Mouse (Mus musculus) lung, embryonic 14.5 days (tissue): ENCODE measurements around the gene Prickle4. TPM values are rescaled to one million over a fixed set of nuclear protein-coding genes. Genes with fewer than 3 reads are reported as not detected.

Source experiments
- ATAC-seq: fragments of 200-750 bp; cut with Nextera tagmentation; 2 replicates; pipeline ENCODE4 v1.8.0; 2017; ENCODE audit warnings: mild to moderate bottlenecking, moderate TSS enrichment, moderate library complexity; ENCODE audit not compliant: insufficient read depth
- DNase-seq: peaks from one replicate; pipeline ENCODE4 v3.0.0-alpha.2; 2015
- H3K27ac ChIP-seq: fragments of 300-500 bp; sonication (generic); 2 replicates; pipeline ENCODE4 v1.5.1; 2014; ENCODE audit warnings: low read depth, mild to moderate bottlenecking, moderate library complexity
- H3K27me3 ChIP-seq: fragments of 300-500 bp; sonication (generic); 2 replicates; pipeline ENCODE4 v1.6.1; 2014; ENCODE audit warnings: low read length, control low read depth; ENCODE audit not compliant: insufficient read depth
- H3K36me3 ChIP-seq: fragments of 300-500 bp; sonication (generic); 2 replicates; pipeline ENCODE4 v1.6.1; 2014; ENCODE audit warnings: control low read depth; ENCODE audit not compliant: insufficient read depth
- H3K4me1 ChIP-seq: fragments of 300-500 bp; sonication (generic); 2 replicates; pipeline ENCODE4 v1.6.1; 2014; ENCODE audit warnings: antibody characterized with exemption, control low read depth; ENCODE audit not compliant: insufficient read depth
- H3K4me2 ChIP-seq: fragments of 300-500 bp; sonication (generic); 2 replicates; pipeline ENCODE4 v1.6.1; 2014; ENCODE audit warnings: mild to moderate bottlenecking
- H3K4me3 ChIP-seq: fragments of 300-500 bp; sonication (generic); 2 replicates; pipeline ENCODE4 v1.5.1; 2014; ENCODE audit warnings: low read depth, low read length
- H3K9ac ChIP-seq: fragments of 300-500 bp; sonication (generic); 2 replicates; pipeline ENCODE4 v1.6.1; 2014
- H3K9me3 ChIP-seq: fragments of 300-500 bp; sonication (generic); 2 replicates; pipeline ENCODE4 v1.6.1; 2016; ENCODE audit warnings: low read depth, low read length, control low read depth
- CTCF ChIP-seq: IDR thresholded peaks from 2 replicates; pipeline ENCODE4 v1.5.1; 2016; ENCODE audit warnings: antibody characterized with exemption, low read depth
- WGBS: fragments of 180-500 bp; shearing (Covaris S2); extraction: QIAGEN DNeasy Blood & Tissue Kit; methylation state at CpG from one replicate; pipeline ENCODE4 v1.1.7; 2014; 5-methylcytosine and 5-hydroxymethylcytosine counted together
- polyA plus RNA-seq: library from polyadenylated mRNA; unstranded; fragments of >200 nt; fragmentation: Nextera tagmentation; extraction: Ambion mirVana; gene quantifications from 2 replicates; pipeline ENCODE4 v1.2.1, GENCODE M21; 2014

The Prickle4 gene
- polyA plus RNA-seq, 1 experiment from 2014 or later: not detected

GRCm38 (mm10) chr17:47695337-47695710 is 788 bp upstream of the Prickle4 start:
- H3K27ac ChIP-seq: peak overlapping the region; percentile 51; the same call in 1 of the 2 replicates
- H3K4me1 ChIP-seq: peaks cover 3% of the 10 kb centered on the region; the same call in 1 of the 2 replicates
- TF ChIP-seq CTCF: no peak
- peak overlapping the region; percentile 73 for H3K4me2 ChIP-seq
- DNase-seq (peak; percentile 42), ATAC-seq (no peak; the same call in 1 of the 2 replicates)
- peak overlapping the region; percentile 71 for H3K4me3 ChIP-seq
- H3K36me3 ChIP-seq: 0 out of 2 replicates have a peak, but pooled peaks cover 7% of the 10 kb centered on the region
- H3K27me3 ChIP-seq: no peaks in the 10 kb centered on the region
- WGBS: 0% methylated on average over 15 of the region's 23 CpGs
- H3K9ac ChIP-seq: peak overlapping the region; percentile 79
- no peaks in the 10 kb centered on the region for H3K9me3 ChIP-seq

DNA sequence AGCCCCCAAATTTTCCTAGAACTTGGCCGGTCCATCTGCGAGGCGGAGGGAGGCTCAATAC is 264 bp downstream of the Prickle4 start, which contains the start of gene Gm21981:
TSS of gene Gm21981 (minus strand) at position 14 of the 61 bp plus-strand sequence.
- 0% methylated on average over 3 of the region's 3 CpGs for WGBS
- peaks cover 3% of the 10 kb centered on the region; the same call in 1 of the 2 replicates for H3K4me1 ChIP-seq
- peak within 1 kb of the TSS; percentile 54; the same call in 1 of the 2 replicates for H3K27ac ChIP-seq
- peak within 1 kb of the TSS; percentile 73 for H3K4me2 ChIP-seq
- no peaks in the 10 kb centered on the region for H3K27me3 ChIP-seq
- ATAC-seq (no peak), DNase-seq (no peak)
- H3K9ac ChIP-seq: peak within 1 kb of the TSS; percentile 79
- peak within 1 kb of the TSS; percentile 71 for H3K4me3 ChIP-seq
- 0 out of 2 replicates have a peak, but pooled peaks cover 7% of the 10 kb centered on the region for H3K36me3 ChIP-seq
- no peak for TF ChIP-seq CTCF
- no peaks in the 10 kb centered on the region for H3K9me3 ChIP-seq

- H3K9ac ChIP-seq: peak overlapping the region; percentile 79
- H3K4me2 ChIP-seq: peak overlapping the region; percentile 73
- peaks cover 3% of the 10 kb centered on the region; the same call in 1 of the 2 replicates for H3K4me1 ChIP-seq
- DNase-seq (no peak), ATAC-seq (no peak)
- H3K36me3 ChIP-seq: 0 out of 2 replicates have a peak, but pooled peaks cover 7% of the 10 kb centered on the region
- no peaks in the 10 kb centered on the region for H3K9me3 ChIP-seq
- WGBS: 31% methylated on average over 13 of the region's 13 CpGs
- no peak overlapping the region for H3K27ac ChIP-seq
- no peak for TF ChIP-seq CTCF
- peak overlapping the region; percentile 71 for H3K4me3 ChIP-seq
- H3K27me3 ChIP-seq: no peaks in the 10 kb centered on the region
These were observed 680 bp downstream of the Prickle4 start for GRCm38 (mm10) chr17:47693671-47694441.

- ATAC-seq (no peak), DNase-seq (no peak)
- no peaks in the 10 kb centered on the region for H3K27me3 ChIP-seq
- H3K9me3 ChIP-seq: no peaks in the 10 kb centered on the region
- H3K36me3 ChIP-seq: peaks cover 3% of the 10 kb centered on the region; the same call in 1 of the 2 replicates
- no peak overlapping the region for H3K4me2 ChIP-seq
- no peak overlapping the region for H3K4me3 ChIP-seq
- H3K4me1 ChIP-seq: peaks cover 10% of the 10 kb centered on the region; the same call in 1 of the 2 replicates
- H3K27ac ChIP-seq: no peak overlapping the region
- WGBS: 91% methylated on average over 3 of the region's 3 CpGs
- H3K9ac ChIP-seq: no peak overlapping the region
- no peak for TF ChIP-seq CTCF
These were observed 2.9 kb downstream of the Prickle4 start for GRCm38 (mm10) chr17:47691650-47692049.

- no peak for ATAC-seq
- no peak for DNase-seq
- TF ChIP-seq CTCF: no peak
- H3K4me2 ChIP-seq: peak overlapping the region; percentile 99; the same call in 1 of the 2 replicates
- WGBS: 86% methylated on average over 8 of the region's 8 CpGs
- no peak overlapping the region for H3K27ac ChIP-seq
- peaks cover 10% of the 10 kb centered on the region; the same call in 1 of the 2 replicates for H3K4me1 ChIP-seq
- no peak overlapping the region for H3K4me3 ChIP-seq
- no peaks in the 10 kb centered on the region for H3K9me3 ChIP-seq
- no peaks in the 10 kb centered on the region for H3K27me3 ChIP-seq
- H3K9ac ChIP-seq: no peak overlapping the region
- peaks cover 19% of the 10 kb centered on the region for H3K36me3 ChIP-seq
These were observed 4.6 kb downstream of the Prickle4 start for GRCm38 (mm10) chr17:47689894-47690293.

DNA sequence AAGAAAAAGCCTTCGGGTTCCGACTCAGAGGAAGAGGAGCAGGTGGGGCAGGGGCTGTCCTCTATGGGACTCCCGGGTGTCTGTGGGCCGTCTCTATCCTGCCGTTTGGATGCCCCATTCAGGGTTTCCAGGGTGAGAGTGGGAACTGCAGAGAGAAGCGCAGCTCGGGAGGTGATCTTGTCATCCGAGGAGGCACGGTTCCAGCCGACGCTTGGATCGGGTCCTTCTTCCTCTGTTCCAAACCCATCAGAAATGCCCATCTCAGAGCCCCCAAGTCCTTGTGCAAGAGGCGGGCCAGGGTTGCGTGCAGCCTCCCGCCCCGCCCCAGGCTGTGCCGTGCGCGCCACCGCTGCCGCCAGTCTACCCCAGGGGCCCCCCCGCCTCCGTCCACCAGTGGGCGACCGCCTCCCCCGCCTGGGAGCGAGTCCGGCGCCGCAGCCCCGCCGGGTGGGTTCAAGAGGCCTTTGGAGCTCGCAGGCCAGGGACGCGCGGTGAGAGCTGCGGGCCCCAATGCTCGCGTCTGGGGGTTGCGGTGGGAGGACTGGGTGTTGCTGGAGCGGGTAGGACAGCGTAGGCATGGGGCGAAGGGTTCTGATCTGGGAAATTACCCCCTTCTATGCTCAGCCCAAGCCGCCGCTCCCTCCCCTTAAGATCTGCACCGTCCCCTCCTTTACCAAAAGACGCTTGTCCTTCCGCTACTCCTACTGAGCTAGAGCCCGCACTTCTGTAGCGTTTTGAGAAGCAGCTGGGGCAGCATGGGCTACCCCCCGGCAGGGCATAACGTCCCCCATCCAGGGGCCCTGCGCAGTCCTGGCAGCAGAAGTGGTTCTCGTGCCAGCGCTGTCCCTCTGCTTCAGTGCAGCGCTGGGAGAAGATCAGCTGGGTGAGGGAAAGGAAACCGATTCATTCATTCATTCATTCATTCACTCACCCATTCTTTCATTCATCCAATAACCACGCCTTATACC is 5.6 kb downstream of the Prickle4 start, which contains the start of gene Frs3:
TSS of gene Frs3 (plus strand) at position 423 of the 968 bp plus-strand sequence.
- TF ChIP-seq CTCF: 0 out of 2 replicates have a peak, but pooled peaks have one; percentile 10
- peaks cover 29% of the 10 kb centered on the region for H3K36me3 ChIP-seq
- H3K9me3 ChIP-seq: no peaks in the 10 kb centered on the region
- H3K4me3 ChIP-seq: peak within 1 kb of the TSS; percentile 81
- under 1% methylated on average over 58 of the region's 58 CpGs for WGBS
- peak; percentile 79 for DNase-seq
- peak within 1 kb of the TSS; percentile 82 for H3K9ac ChIP-seq
- H3K27ac ChIP-seq: peak within 1 kb of the TSS; percentile 86
- peaks cover 7% of the 10 kb centered on the region; the same call in 1 of the 2 replicates for H3K4me1 ChIP-seq
- ATAC-seq: peak; percentile 77
- peak within 1 kb of the TSS; percentile 99 for H3K4me2 ChIP-seq
- H3K27me3 ChIP-seq: no peaks in the 10 kb centered on the region

GRCm38 (mm10) chr17:47688344-47688607 is 6.3 kb downstream of the Prickle4 start, which contains the start of gene Tomm6:
Tomm6 (minus strand) TSS chr17:47688386.
- ATAC-seq: no peak
- WGBS: 0% methylated on average over 9 of the region's 9 CpGs

More at GRCm38 (mm10) chr17:47688344-47688607, 6.3 kb downstream of the Prickle4 start, which contains the start of gene Tomm6:
- Histone ChIP-seq H3K36me3 (peaks cover 35% of the 10 kb centered on the region), H3K9ac (peak within 1 kb of the TSS; percentile 82), H3K4me3 (peak within 1 kb of the TSS; percentile 81), H3K9me3 (no peaks in the 10 kb centered on the region), H3K27me3 (no peaks in the 10 kb centered on the region), H3K27ac (peak within 1 kb of the TSS; percentile 86), H3K4me1 (peaks cover 7% of the 10 kb centered on the region; the same call in 1 of the 2 replicates), H3K4me2 (peak within 1 kb of the TSS; percentile 99)
- DNase-seq: no peak
- no peak for TF ChIP-seq CTCF
